Mouse (Mus musculus): ENCODE data around the gene E130208F15Rik. TPM values are rescaled to one million over a fixed set of nuclear protein-coding genes. Genes with fewer than 3 reads are reported as not detected.

Gene E130208F15Rik
- polyA plus RNA-seq, 1 experiment from 2014 or later: not detected

GRCm38 (mm10) chr7:30314721-30315155, 6.8 kb upstream of the E130208F15Rik start, which contains the start of gene Syne4:
Gene Syne4 (plus strand): TSS chr7:30314807.
- Histone ChIP-seq H3K27ac (ENCODE audit: low read depth) (no peak within 1 kb of the TSS), H3K4me1 (replicated peaks; ENCODE audit: control insufficient read depth, insufficient read depth, low read length) (peaks cover 19% of the 10 kb centered on the region), H3K36me3 (ENCODE audit: control insufficient read depth, insufficient read depth, low read length) (peaks cover 19% of the 10 kb centered on the region; the same call in 1 of the 2 replicates), H3K9ac (ENCODE audit: low read length) (peak within 1 kb of the TSS; percentile 50), H3K4me3 (ENCODE audit: low read depth, low read length) (peak within 1 kb of the TSS; percentile 36), H3K9me3 (ENCODE audit: control insufficient read depth, low read length) (no peaks in the 10 kb centered on the region), H3K27me3 (replicated peaks; ENCODE audit: control insufficient read depth, insufficient read depth, low read length) (no peaks in the 10 kb centered on the region), H3K4me2 (ENCODE audit: low read length) (peak within 1 kb of the TSS; percentile 49)
- ATAC-seq (replicated peaks; ENCODE audit: low FRiP score, low TSS enrichment, low read depth) (peak; percentile 68), DNase-seq (ENCODE audit: low spot score) (peak; percentile 75)
- WGBS: under 1% methylated on average over 9 of the region's 9 CpGs

- 67% methylated on average over 13 of the region's 13 CpGs for WGBS
- no peak for ATAC-seq (replicated peaks; ENCODE audit: low FRiP score, low TSS enrichment, low read depth)
These were observed 5.7 kb upstream of the E130208F15Rik start for GRCm38 (mm10) chr7:30315559-30316529.

GRCm38 (mm10) chr7:30318142-30318541, 3.4 kb upstream of the E130208F15Rik start:
- 92% methylated on average over 3 of the region's 3 CpGs for WGBS
- DNase-seq (ENCODE audit: low spot score): no peak
- Histone ChIP-seq H3K27me3 (replicated peaks; ENCODE audit: control insufficient read depth, insufficient read depth, low read length) (no peaks in the 10 kb centered on the region), H3K4me3 (ENCODE audit: low read depth, low read length) (no peak overlapping the region), H3K36me3 (ENCODE audit: control insufficient read depth, insufficient read depth, low read length) (0 out of 2 replicates have a peak, but pooled peaks cover 7% of the 10 kb centered on the region), H3K4me2 (ENCODE audit: low read length) (no peak overlapping the region), H3K9ac (ENCODE audit: low read length) (no peak overlapping the region), H3K27ac (ENCODE audit: low read depth) (no peak overlapping the region), H3K9me3 (ENCODE audit: control insufficient read depth, low read length) (no peaks in the 10 kb centered on the region), H3K4me1 (replicated peaks; ENCODE audit: control insufficient read depth, insufficient read depth, low read length) (peaks cover 26% of the 10 kb centered on the region)
- ATAC-seq (replicated peaks; ENCODE audit: low FRiP score, low TSS enrichment, low read depth): no peak

More at GRCm38 (mm10) chr7:30315559-30316529, 5.7 kb upstream of the E130208F15Rik start:
- no peak for DNase-seq (ENCODE audit: low spot score)
- no peaks in the 10 kb centered on the region for H3K9me3 ChIP-seq (ENCODE audit: control insufficient read depth, low read length)
- H3K9ac ChIP-seq (ENCODE audit: low read length): no peak overlapping the region; the same call in 1 of the 2 replicates
- peaks cover 14% of the 10 kb centered on the region for H3K4me1 ChIP-seq (replicated peaks; ENCODE audit: control insufficient read depth, insufficient read depth, low read length)
- H3K4me2 ChIP-seq (ENCODE audit: low read length): peak overlapping the region; percentile 49
- no peak overlapping the region for H3K27ac ChIP-seq (ENCODE audit: low read depth)
- H3K36me3 ChIP-seq (ENCODE audit: control insufficient read depth, insufficient read depth, low read length): peaks cover 17% of the 10 kb centered on the region; the same call in 1 of the 2 replicates
- H3K27me3 ChIP-seq (replicated peaks; ENCODE audit: control insufficient read depth, insufficient read depth, low read length): no peaks in the 10 kb centered on the region
- H3K4me3 ChIP-seq (ENCODE audit: low read depth, low read length): peak overlapping the region; percentile 36

- WGBS: 76% methylated on average over 2 of the region's 2 CpGs
- peak overlapping the region; percentile 71 for H3K9ac ChIP-seq (ENCODE audit: low read length)
- ATAC-seq (replicated peaks; ENCODE audit: low FRiP score, low TSS enrichment, low read depth) (no peak), DNase-seq (ENCODE audit: low spot score) (no peak)
- H3K27ac ChIP-seq (ENCODE audit: low read depth): no peak overlapping the region
- H3K4me3 ChIP-seq (ENCODE audit: low read depth, low read length): peak overlapping the region; percentile 68; the same call in 1 of the 2 replicates
- H3K9me3 ChIP-seq (ENCODE audit: control insufficient read depth, low read length): no peaks in the 10 kb centered on the region
- H3K4me1 ChIP-seq (replicated peaks; ENCODE audit: control insufficient read depth, insufficient read depth, low read length): peaks cover 15% of the 10 kb centered on the region
- peak overlapping the region; percentile 74 for H3K4me2 ChIP-seq (ENCODE audit: low read length)
- H3K27me3 ChIP-seq (replicated peaks; ENCODE audit: control insufficient read depth, insufficient read depth, low read length): no peaks in the 10 kb centered on the region
- 0 out of 2 replicates have a peak, but pooled peaks cover 7% of the 10 kb centered on the region for H3K36me3 ChIP-seq (ENCODE audit: control insufficient read depth, insufficient read depth, low read length)
These were observed 594 bp upstream of the E130208F15Rik start for GRCm38 (mm10) chr7:30320946-30321345.

GRCm38 (mm10) chr7:30322285-30322667, 736 bp downstream of the E130208F15Rik start:
- Histone ChIP-seq H3K36me3 (ENCODE audit: control insufficient read depth, insufficient read depth, low read length) (no peaks in the 10 kb centered on the region), H3K27ac (ENCODE audit: low read depth) (peak overlapping the region; percentile 81), H3K4me1 (replicated peaks; ENCODE audit: control insufficient read depth, insufficient read depth, low read length) (peaks cover 13% of the 10 kb centered on the region), H3K9ac (ENCODE audit: low read length) (peak overlapping the region; percentile 71), H3K9me3 (ENCODE audit: control insufficient read depth, low read length) (no peaks in the 10 kb centered on the region), H3K27me3 (replicated peaks; ENCODE audit: control insufficient read depth, insufficient read depth, low read length) (no peaks in the 10 kb centered on the region), H3K4me3 (ENCODE audit: low read depth, low read length) (peak overlapping the region; percentile 68), H3K4me2 (ENCODE audit: low read length) (peak overlapping the region; percentile 74)
- ATAC-seq (replicated peaks; ENCODE audit: low FRiP score, low TSS enrichment, low read depth) (peak; percentile 99), DNase-seq (ENCODE audit: low spot score) (peak; percentile 93)
- under 1% methylated on average over 20 of the region's 20 CpGs for WGBS

- Histone ChIP-seq H3K4me3 (ENCODE audit: low read depth, low read length) (peak overlapping the region; percentile 68), H3K27ac (ENCODE audit: low read depth) (peak overlapping the region; percentile 79; the same call in 1 of the 2 replicates), H3K4me2 (ENCODE audit: low read length) (peak overlapping the region; percentile 74), H3K27me3 (replicated peaks; ENCODE audit: control insufficient read depth, insufficient read depth, low read length) (no peaks in the 10 kb centered on the region), H3K36me3 (ENCODE audit: control insufficient read depth, insufficient read depth, low read length) (no peaks in the 10 kb centered on the region), H3K9me3 (ENCODE audit: control insufficient read depth, low read length) (no peaks in the 10 kb centered on the region), H3K4me1 (replicated peaks; ENCODE audit: control insufficient read depth, insufficient read depth, low read length) (peaks cover 13% of the 10 kb centered on the region), H3K9ac (ENCODE audit: low read length) (peak overlapping the region; percentile 44)
- no peak for DNase-seq (ENCODE audit: low spot score)
- ATAC-seq (replicated peaks; ENCODE audit: low FRiP score, low TSS enrichment, low read depth): no peak
- 34% methylated on average over 6 of the region's 6 CpGs for WGBS
These were observed 1.3 kb downstream of the E130208F15Rik start for GRCm38 (mm10) chr7:30322865-30323264.

- Histone ChIP-seq H3K27ac (ENCODE audit: low read depth) (peak within 1 kb of the TSS; percentile 79; the same call in 1 of the 2 replicates), H3K27me3 (replicated peaks; ENCODE audit: control insufficient read depth, insufficient read depth, low read length) (no peaks in the 10 kb centered on the region), H3K4me2 (ENCODE audit: low read length) (peak within 1 kb of the TSS; percentile 74), H3K9me3 (ENCODE audit: control insufficient read depth, low read length) (no peaks in the 10 kb centered on the region), H3K4me1 (replicated peaks; ENCODE audit: control insufficient read depth, insufficient read depth, low read length) (peaks cover 13% of the 10 kb centered on the region), H3K4me3 (ENCODE audit: low read depth, low read length) (peak within 1 kb of the TSS; percentile 68), H3K9ac (ENCODE audit: low read length) (peak within 1 kb of the TSS; percentile 44), H3K36me3 (ENCODE audit: control insufficient read depth, insufficient read depth, low read length) (no peaks in the 10 kb centered on the region)
- 79% methylated on average over 3 of the region's 3 CpGs for WGBS
- ATAC-seq (replicated peaks; ENCODE audit: low FRiP score, low TSS enrichment, low read depth) (no peak), DNase-seq (ENCODE audit: low spot score) (no peak)
These were observed 2.3 kb downstream of the E130208F15Rik start, which contains the start of gene Sdhaf1 for GRCm38 (mm10) chr7:30323795-30324194. Gene Sdhaf1 (minus strand): TSS chr7:30323895.

GRCm38 (mm10) chr7:30324300-30324944, 2.9 kb downstream of the E130208F15Rik start:
- peaks cover 13% of the 10 kb centered on the region for H3K4me1 ChIP-seq (replicated peaks; ENCODE audit: control insufficient read depth, insufficient read depth, low read length)
- no peak overlapping the region for H3K4me3 ChIP-seq (ENCODE audit: low read depth, low read length)
- H3K9me3 ChIP-seq (ENCODE audit: control insufficient read depth, low read length): no peaks in the 10 kb centered on the region
- 78% methylated on average over 5 of the region's 5 CpGs for WGBS
- no peak overlapping the region for H3K9ac ChIP-seq (ENCODE audit: low read length)
- DNase-seq (ENCODE audit: low spot score): no peak
- H3K27me3 ChIP-seq (replicated peaks; ENCODE audit: control insufficient read depth, insufficient read depth, low read length): no peaks in the 10 kb centered on the region
- no peak for ATAC-seq (replicated peaks; ENCODE audit: low FRiP score, low TSS enrichment, low read depth)
- no peaks in the 10 kb centered on the region for H3K36me3 ChIP-seq (ENCODE audit: control insufficient read depth, insufficient read depth, low read length)
- no peak overlapping the region for H3K4me2 ChIP-seq (ENCODE audit: low read length)
- no peak overlapping the region for H3K27ac ChIP-seq (ENCODE audit: low read depth)
